Mouse (Mus musculus) left cerebral cortex, postnatal 10 days (tissue): Measurements from ENCODE around the gene Cyb5d2. TPM values are rescaled to one million over a fixed set of nuclear protein-coding genes. Genes with fewer than 3 reads are reported as not detected.

Experiments used
- DNase-seq, 2 experiments: peaks; one replicate each; pipeline ENCODE4 v3.0.0; 2021 to 2022; ENCODE audit warnings: low spot score in 2 of 2, mixed read lengths in 1 of 2; ENCODE audit errors: extremely low spot score in 1 of 2
- intact Hi-C: fragments of 180-260 bp; cut with DNase I; formaldehyde crosslinking; loops from one replicate; pipeline ENCODE4 v1.15.1; 2025
- total RNA-seq, 2 experiments: library from RNA; stranded (reverse); gene quantifications; 2 replicates each; pipeline ENCODE4 v1.2.3; 2021

The Cyb5d2 gene
- 10 to 100 TPM in 1 of 2 experiments, 1 to 10 TPM in 1; 8.6 to 11.5 TPM for total RNA-seq

DNA sequence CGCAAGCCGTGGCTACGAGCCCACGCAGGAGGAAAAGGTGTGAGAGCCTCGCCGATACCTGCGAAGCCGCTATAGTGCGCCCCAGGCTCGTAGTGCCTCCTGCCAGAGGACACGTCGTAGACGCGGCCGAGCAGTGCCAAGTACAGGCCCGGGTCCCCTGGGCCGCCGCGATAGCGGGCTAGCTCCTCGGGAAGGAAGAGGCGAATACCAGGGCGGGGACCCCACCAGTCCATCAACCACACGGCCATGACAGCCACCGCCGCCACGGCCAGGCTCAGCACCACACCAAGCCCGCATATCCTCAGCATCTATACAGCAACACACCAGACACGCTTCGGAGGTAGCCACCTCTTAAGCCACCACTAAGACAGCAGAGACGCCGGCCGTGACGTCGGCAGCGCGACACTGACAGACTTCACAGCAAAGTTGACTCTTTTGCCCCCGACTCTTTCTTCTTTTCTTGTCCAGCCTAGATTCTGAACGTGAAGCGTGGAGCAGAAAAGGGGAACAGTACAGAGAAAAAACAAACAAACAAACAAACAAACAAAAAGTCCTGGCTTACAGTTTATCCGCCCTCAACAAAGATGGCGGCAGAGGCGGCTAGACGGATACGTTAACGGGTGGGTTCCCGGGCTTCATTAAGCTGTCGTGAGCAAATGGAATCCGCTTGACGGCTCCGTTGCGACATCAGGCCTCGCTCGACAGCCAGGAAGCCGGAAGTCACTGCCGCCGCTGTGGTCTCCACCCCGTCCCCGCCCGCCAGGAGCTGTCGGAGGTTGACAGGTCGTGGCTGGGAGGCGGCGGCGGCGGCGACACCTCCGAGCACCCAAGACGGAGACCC lies at the start of gene Cyb5d2, which contains the start of gene Zzef1:
Gene Cyb5d2 (minus strand): TSS at position 688 of the 841 bp plus-strand sequence.
Gene Zzef1 (plus strand): TSS at position 772 of the 841 bp plus-strand sequence.
- intact Hi-C loops, result no loop called here
- peak; percentile 96 to 97 for DNase-seq

DNA sequence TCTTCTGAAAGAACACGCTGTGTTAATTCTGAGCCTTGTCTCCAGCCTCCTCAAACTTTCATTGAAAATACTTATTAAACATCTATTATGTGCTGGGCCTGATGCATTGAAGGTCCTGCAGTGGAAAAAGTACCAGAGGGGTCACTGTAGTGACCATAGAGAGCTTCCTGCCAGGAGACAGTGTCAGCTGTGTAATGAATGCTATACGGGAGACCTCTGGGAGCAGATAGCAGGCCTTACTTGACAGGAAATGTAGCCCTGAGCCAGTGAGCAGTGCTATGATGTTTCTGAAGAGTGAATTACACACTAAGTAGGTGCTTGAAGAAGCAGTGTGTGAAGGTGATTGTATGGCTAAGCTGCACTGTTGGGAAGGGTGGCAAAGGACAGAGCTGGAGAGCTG lies 49.6 kb upstream of the Cyb5d2 start:
- intact Hi-C loops, result no loop called here
- no peak for DNase-seq

DNA sequence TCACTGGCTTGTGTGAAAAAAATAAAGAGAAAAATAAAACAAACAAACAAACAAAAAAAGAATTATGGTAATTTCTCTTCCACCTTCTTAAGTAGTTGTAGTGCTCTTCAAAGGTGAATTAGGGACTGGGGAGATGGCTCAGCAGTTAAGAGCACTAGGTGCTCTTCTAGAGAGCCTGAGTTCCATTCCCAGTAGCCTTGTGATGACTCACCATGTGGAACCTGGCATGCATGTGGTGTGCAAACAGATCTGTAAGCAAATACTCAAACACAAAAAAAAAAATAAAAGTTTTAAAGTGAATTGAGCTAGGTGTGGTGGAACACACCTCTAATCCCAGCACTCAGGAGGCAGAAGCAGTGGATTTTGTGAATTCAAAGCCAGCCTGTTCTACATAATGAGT lies 47.6 kb upstream of the Cyb5d2 start:
- intact Hi-C loops, result no loop called here
- no peak for DNase-seq

DNA sequence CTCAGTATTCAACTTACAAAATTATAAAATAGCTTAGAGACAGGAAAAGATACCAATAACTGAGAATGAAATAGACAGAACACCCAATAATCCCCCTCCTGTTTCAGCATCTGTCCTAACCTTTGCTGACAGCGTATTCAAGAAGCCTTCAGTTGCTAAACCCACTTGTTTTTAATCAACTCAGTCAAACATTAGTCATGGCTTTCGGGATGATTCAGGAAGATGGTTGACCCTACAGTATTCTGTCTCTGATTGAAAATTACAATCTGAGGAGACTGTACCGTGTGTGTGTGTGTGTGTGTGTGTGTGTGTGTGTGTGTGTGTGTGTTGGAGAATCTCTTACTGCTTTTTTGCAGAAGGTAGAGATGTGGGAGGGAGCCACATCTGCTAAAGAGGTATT lies 46.8 kb upstream of the Cyb5d2 start:
- no peak for DNase-seq

DNA sequence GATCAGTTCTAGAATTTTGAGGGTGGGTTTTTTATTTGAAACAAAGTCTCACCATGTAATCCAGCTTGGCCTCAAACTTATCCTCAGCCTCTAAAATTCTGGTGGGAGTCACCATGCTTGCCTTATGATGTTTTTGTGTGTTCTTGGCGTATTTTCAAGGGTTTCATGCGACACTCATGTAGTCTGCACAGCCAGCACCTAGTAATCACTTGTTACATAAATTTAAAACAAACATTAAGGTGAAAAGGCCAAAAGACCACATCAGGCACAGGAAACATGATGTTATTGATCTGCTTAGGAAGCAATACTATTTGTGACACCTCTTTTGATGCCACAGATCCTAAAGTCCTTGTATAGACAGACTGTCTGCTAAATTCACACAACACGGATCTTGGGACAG lies 33.9 kb upstream of the Cyb5d2 start:
- intact Hi-C loops, result no loop called here
- no peak for DNase-seq

More for the DNA sequence above, 46.8 kb upstream of the Cyb5d2 start:
- intact Hi-C loops, result no loop called here

DNA sequence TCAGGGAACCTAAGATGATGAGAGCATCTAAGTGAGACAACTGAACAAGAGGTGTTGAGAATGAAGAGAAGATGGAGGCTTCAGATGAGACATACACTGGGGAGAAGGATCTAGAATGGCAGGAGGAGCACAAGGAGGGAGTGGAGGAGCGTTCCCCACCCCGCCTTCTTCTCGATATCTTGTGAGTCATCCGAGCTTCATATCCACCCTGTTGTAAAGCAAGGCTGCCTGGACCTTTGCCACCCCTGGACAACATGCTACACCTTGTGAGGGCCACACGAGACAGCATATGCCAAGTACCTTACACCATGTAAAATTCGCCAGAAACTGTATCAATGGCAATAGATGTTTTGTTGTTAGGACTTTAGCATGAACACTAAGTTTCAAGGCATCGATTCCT lies 25.1 kb upstream of the Cyb5d2 start:
- no peak for DNase-seq
- intact Hi-C loops, result no loop called here

DNA sequence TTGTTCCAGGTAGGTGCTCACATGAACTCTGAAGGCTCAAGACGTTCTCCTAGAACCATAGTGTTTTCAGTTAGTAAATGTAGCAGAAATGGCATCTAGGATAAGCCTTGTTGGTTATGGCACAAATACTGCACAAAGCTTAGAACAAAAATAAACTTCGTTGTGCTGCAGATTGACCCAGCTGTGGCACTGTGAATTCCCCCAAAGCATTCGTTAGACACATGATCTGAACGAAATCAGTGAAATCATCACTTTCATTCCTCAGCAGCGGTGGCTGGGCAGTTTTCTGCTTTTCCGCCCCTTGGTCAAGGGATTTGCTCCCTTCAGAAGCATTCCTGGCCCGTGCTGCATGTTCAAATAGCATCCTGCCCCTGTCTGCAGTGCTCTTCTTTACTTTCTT lies 22.1 kb upstream of the Cyb5d2 start:
- no peak for DNase-seq
- intact Hi-C loops, result no loop called here

DNA sequence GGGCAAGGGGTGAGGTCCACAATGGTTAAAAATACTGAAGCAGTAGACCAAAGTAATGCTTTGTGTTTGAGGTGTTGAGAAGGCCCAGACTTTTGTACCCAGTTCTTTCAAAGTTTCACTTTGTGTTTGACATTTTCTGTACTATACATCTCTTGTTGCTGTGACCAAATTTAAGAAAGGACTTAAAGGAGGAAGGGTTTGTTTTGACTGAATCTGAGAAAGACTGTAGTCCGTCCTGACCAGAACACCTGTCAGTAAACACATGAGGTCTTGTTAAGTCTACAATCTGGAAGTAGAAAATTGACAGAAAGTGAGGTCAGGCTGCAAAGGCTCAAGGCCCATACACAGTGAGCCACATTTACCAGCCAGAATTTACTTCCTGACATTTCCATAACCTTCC lies 20.9 kb upstream of the Cyb5d2 start:
- intact Hi-C loops, result no loop called here
- no peak for DNase-seq

DNA sequence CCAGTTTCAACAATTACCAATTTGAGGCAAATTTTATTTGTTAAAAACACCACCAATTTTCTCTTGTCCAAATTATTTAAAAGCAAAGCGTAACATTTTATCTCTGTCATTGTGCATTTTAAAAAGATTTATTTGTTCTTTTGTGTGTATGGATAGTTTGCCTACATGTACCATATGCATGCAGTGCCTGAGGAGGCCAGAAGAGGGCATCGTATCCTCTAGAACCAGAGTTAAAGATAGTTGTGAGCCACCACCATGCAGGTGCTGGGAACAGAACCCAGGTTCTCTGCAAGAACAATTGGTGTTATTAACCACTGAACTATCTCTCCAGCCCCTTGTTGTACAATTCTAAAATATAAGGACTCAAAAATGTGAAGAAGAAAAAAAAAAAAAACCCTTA lies 18.2 kb upstream of the Cyb5d2 start:
- no peak for DNase-seq
- intact Hi-C loops, result no loop called here

DNA sequence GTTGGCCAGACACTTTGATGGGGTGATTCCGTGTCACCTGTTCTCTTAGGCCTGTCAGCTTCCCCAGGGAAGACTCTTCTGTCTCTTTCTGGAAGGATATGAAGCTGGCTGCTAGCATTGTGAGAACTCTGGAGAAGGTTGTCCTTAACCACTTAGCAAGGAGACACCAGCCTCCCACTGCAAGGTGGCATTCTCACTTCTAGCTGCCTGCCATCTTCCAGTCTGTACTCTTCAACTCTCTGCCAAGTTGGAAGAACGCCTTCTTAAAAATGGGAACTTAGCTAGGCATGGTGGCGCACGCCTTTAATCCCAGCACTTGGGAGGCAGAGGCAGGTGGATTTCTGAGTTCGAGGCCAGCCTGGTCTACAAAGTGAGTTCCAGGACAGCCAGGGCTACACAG lies 17.7 kb upstream of the Cyb5d2 start:
- intact Hi-C loops, result no loop called here

DNA sequence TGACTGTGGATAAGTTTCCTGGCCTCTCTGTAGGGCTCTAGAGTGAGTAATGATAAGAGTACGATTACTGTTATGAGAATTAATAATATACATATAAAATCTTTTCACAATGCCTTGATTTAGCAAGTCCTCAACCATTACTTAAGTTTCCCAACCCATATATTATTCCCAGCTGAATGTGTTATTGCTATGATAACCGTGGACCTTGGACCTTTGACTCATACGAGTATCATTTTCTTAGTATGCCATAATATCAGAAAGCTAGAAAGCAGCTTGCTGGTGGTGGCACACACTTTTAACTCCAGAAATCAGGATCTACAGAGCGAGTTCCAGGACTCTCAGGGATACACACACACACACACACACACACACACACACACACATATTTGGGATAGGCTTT lies 12.1 kb upstream of the Cyb5d2 start:
- intact Hi-C loops, result no loop called here
- no peak for DNase-seq

More for the DNA sequence above, 17.7 kb upstream of the Cyb5d2 start:
- no peak for DNase-seq

DNA sequence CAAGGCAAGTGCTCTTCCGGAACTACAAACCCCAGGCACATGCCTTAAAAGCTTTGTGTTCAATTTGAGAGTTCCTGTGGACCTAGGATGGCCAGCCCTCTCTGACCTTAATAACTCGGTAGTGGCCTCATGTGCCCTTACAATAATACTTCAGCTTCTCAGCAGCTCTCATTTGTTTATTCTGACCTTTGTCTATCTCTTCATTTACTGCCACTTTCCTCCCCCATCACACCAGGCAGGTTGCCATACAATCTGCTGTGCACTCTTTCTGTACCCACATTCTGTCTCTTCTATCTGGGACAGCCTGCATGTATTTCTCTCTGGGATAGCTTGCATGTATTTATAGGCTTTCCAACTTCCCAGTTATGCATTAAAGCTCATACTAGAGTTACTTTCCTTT lies 10.6 kb upstream of the Cyb5d2 start:
- DNase-seq, result peak in 1 of 2 experiments; percentile 30
- intact Hi-C loops, result no loop called here

DNA sequence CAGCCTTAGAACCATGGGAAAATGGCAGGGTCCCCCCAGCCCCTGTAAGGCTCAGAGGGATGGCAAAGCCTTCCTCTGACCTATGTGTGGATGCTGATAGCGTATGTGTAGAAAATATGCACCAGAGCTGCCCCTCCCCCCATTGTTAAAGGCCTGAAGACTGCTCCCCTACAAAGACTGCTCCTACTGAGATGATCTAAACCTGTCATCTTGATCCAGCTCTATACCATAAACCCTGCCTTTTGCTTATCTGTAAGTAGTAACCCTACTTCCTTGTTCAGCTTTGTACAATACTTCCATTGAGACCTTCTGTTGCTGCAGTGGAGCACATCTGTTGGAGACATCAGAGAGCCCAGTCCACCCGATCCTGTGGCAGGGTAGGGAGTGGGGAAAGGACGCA lies 9.3 kb upstream of the Cyb5d2 start:
- DNase-seq, result no peak
- intact Hi-C loops, result no loop called here

DNA sequence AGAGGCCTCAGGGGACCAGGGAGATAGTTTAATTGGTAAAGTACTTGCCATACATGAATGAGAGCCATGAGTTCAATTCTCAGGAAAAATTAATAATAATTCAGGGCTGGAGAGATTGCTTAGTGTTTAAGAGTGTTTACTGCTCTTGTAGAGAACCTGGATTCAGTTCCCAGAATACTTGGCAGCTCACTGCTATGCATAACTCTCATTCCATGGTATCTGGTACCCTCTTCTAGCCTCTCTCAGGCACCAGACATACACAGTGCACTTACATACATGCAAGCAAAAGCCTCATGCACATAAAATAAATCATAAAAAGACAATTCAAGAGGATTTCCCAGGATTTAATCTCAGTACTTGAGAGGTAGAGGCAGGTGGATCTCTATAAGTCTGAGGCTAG lies 8.6 kb upstream of the Cyb5d2 start:
- intact Hi-C loops, result no loop called here
- DNase-seq, result no peak

DNA sequence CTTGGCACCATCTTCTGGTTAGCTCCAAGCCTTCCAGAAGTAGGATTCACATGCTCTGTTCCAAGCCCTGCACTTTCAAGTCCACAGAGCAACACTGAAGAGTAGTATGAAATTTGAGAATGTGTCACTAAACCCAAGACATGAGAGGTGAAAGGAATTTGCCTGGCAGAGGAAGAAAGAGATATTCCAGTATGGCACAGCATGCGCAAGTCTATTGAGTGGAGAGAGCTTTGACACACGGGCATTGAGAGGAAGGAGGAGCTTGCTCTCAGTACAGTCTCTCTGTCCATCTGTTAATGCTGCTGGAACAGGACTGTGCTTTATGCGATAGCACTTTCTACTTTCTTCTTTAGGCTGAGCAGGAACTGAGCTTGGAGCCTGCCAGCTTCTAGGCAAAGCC lies 7.1 kb upstream of the Cyb5d2 start:
- DNase-seq, result no peak
- intact Hi-C loops, result no loop called here

DNA sequence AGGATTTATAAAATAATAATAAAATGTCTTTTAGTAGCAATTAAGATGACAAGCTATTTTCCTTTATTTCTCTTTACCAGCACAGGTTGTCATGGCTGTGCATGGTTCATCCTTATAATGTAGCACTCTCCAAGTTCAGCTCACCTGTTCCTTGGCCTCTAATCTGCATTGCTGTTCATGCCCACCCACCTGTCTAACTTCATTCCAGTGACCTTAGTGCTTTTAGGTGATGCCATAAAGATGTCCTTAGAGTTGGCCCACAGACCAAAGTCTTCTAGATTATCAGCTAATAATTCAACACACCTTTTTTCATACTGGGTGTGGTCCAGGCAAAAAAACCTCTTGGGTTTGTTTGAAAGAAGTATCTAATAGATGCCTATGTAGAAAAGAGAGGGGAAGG lies 5.2 kb upstream of the Cyb5d2 start:
- intact Hi-C loops, result no loop called here
- no peak for DNase-seq

DNA sequence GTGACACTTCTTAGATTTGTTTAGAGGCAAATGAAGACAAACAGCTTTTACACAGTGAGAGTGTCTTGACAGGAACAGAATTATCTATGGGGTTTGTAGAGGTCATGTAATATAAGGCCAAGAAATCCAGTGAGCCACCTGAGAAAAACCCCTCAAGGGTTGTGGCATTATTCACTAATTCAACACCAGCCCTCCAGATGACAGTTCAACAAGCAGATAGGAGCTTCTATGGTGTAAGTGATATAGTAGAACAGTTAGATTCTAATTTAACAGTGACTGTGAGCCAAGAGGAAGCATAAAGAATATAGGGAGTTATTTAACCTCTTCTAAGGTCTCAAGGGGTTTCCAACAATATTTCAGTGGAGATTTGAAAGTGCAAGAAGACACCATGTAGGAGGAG lies 2.2 kb upstream of the Cyb5d2 start:
- intact Hi-C loops, result no loop called here
- DNase-seq, result no peak

DNA sequence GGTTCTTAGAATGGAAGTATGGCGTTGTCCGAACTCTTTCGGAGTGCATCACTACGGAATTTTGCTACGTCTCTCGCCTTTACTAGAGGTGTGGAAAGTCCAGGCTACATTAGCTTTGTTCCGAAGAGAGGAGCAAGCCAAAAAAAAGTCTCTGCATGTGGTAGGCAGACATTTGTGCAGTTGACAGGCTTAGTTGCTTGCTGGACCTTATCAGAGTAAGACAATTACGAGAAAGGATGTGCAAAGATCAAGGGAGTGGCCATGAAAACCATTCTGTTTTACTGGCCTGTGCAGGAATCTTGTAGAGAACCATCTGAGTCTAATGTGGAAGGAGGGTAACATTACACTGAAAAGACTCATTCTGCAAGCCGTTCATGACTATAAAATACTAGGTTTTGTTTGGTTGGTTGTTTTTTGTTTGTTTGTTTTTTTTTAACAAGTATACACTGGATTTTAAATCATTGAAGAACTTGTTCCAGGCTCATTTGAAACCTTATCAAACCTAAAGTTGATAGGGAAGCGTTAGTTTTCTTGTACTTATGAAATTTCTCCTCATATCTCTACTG lies 914 bp upstream of the Cyb5d2 start:
- intact Hi-C loops, result no loop called here
- no peak for DNase-seq

DNA sequence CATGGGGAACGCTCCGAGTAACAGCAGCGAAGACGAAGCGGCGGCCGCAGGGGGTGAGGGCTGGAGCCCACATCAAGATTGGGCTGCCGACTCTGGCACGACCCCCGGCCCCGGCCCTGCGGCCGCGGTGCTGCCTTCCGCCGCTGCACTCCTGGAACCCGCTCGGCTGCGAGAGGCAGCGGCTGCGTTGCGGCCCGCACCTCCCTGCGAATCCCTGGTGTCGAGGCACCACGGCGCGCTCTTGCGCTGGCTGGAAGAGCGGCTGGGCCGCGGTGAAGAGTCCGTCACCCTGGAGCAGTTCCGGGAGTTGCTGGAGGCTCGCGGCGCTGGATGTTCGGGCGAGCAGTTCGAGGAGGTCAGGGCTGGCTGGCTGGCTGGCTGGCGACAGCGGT lies 350 bp upstream of the Cyb5d2 start:
- intact Hi-C loops, result no loop called here
- DNase-seq, result no peak

DNA sequence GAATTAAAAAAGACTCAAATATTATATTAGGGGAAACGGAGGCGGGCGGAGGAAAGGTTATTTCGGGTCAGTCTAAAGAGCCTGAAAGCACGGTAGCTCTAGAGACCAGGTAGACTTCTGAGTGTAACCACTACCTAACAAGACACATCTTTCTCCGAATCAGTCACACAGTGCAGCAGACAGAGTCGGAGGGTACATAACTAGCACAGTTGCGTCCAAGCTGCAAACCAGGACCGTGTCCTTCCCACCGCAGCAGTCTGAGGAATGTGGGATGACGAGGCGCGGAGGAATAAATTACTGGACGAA lies 840 bp downstream of the Cyb5d2 start:
- intact Hi-C loops, result no loop called here
- DNase-seq, result no peak

DNA sequence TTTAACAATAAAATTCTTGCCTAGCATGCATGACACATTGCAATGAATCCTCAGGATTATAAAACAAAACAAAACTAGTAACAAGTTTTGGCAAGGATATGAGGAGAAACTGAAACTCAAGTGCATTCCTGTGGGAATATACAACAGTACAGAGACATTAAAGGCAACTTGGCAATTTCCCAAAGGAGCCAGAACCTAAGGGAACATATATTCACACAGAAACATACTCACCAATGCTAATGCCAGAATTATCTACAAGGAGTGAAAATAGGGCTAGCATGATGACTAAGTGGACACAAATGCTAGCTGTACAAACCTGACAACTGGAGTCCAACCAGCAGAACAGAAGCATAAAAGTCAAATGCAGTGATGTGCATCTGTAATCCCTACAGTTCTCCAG lies 3.9 kb downstream of the Cyb5d2 start:
- intact Hi-C loops, result no loop called here
- no peak for DNase-seq
